Mouse (Mus musculus) liver, embryonic 12.5 days (tissue): Measurements from ENCODE around the gene Slf1. TPM values are rescaled to one million over a fixed set of nuclear protein-coding genes. Genes with fewer than 3 reads are reported as not detected.
"Not testable (repeated sequence)": the region's sequence is repeated elsewhere in the genome, so short reads cannot be mapped to it uniquely, and the experiment has no call there.

Experiments used
- ATAC-seq: fragments of 200-750 bp; cut with Nextera tagmentation; 2 replicates; pipeline ENCODE4 v1.8.0; 2017; ENCODE audit warnings: moderate number of reproducible peaks, mild to moderate bottlenecking, moderate library complexity
- H3K27ac ChIP-seq: fragments of 300-500 bp; sonication (generic); 2 replicates; pipeline ENCODE4 v1.5.1; 2016; ENCODE audit warnings: mild to moderate bottlenecking
- H3K27me3 ChIP-seq: fragments of 300-500 bp; sonication (generic); replicated peaks from 2 replicates; pipeline ENCODE4 v1.6.1; 2016; ENCODE audit warnings: mild to moderate bottlenecking, moderate library complexity
- H3K36me3 ChIP-seq: fragments of 300-500 bp; sonication (generic); 2 replicates; pipeline ENCODE4 v1.6.1; 2016; ENCODE audit warnings: mild to moderate bottlenecking, moderate library complexity
- H3K4me1 ChIP-seq: fragments of 300-500 bp; sonication (generic); 2 replicates; pipeline ENCODE4 v1.6.1; 2016
- H3K4me2 ChIP-seq: fragments of 300-500 bp; sonication (generic); 2 replicates; pipeline ENCODE4 v1.6.1; 2016; ENCODE audit warnings: mild to moderate bottlenecking, moderate library complexity
- H3K4me3 ChIP-seq: fragments of 300-500 bp; sonication (generic); 2 replicates; pipeline ENCODE4 v1.5.1; 2016; ENCODE audit warnings: mild to moderate bottlenecking, moderate library complexity
- H3K9ac ChIP-seq: fragments of 300-500 bp; sonication (generic); 2 replicates; pipeline ENCODE4 v1.6.1; 2016; ENCODE audit warnings: mild to moderate bottlenecking, moderate library complexity
- H3K9me3 ChIP-seq: fragments of 300-500 bp; sonication (generic); replicated peaks from 2 replicates; pipeline ENCODE4 v1.6.1; 2016; ENCODE audit warnings: mild to moderate bottlenecking, moderate library complexity
- WGBS: fragments of 180-500 bp; shearing (Covaris S2); methylation state at CpG from one replicate; pipeline ENCODE4 v1.1.7; 2016; ENCODE audit not compliant: insufficient replicate concordance; 5-methylcytosine and 5-hydroxymethylcytosine counted together
- polyA plus RNA-seq: library from polyadenylated mRNA; unstranded; fragments of >200 nt; fragmentation: Nextera tagmentation; extraction: Ambion mirVana; gene quantifications from 2 replicates; pipeline ENCODE4 v1.2.1, GENCODE M21; 2016

Slf1 gene
- 23.6 and 24.2 TPM in 2 replicates for polyA plus RNA-seq

DNA sequence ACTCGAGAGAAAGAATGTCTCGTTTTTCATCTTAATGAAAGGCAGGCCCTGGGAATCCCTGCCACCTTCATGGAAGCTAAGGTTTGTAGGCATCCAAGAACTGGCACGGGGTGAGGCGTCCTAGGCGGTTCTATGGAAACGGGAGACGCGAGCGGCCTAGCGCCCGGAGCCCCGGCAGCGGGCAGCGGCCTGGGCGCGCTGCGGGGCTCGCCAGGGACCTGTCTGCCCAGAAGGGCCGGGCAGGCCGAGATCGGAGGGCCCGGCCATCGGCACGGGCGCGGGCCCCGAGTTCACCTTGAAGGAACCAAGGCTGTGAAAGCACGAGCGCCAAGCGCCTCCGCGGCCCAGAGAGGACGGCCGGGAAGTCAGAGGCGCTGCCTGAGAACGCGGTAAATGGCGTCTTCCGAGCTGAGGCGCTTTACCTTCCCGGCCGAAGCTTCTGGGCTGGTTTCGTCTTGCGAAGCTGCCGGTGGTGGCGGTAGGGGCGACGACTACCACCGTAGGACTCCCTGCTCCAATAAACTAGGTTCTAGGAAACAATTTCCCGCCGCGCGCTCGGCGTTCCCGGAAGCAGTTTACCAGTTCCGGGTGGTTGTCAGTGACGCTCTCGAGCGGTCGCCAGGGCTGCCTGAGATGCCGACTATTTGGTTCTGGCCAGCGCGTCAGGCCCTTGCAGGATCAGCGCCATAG, at the start of gene Slf1, which contains the start of gene 2210408I21Rik:
TSS of gene Slf1 (minus strand) at position 543 of the 690 bp plus-strand sequence.
TSS of gene 2210408I21Rik (plus strand) at position 610 of the 690 bp plus-strand sequence.
- 0% methylated on average over 65 of the region's 65 CpGs for WGBS
- H3K4me2 ChIP-seq: peak within 1 kb of the TSS; percentile 72
- no peaks in the 10 kb centered on the region for H3K9me3 ChIP-seq
- ATAC-seq: peak; percentile 97
- no peaks in the 10 kb centered on the region for H3K27me3 ChIP-seq
- peaks cover 6% of the 10 kb centered on the region; the same call in 1 of the 2 replicates for H3K4me1 ChIP-seq
- H3K27ac ChIP-seq: peak within 1 kb of the TSS; percentile 86
- peak within 1 kb of the TSS; percentile 82 for H3K4me3 ChIP-seq
- peak within 1 kb of the TSS; percentile 87 for H3K9ac ChIP-seq
- H3K36me3 ChIP-seq: no peaks in the 10 kb centered on the region

- H3K27ac ChIP-seq: no peak overlapping the region
- H3K9me3 ChIP-seq: no peaks in the 10 kb centered on the region
- H3K4me2 ChIP-seq: no peak overlapping the region
- H3K4me1 ChIP-seq: no peaks in the 10 kb centered on the region
- H3K4me3 ChIP-seq: no peak overlapping the region
- H3K36me3 ChIP-seq: no peaks in the 10 kb centered on the region
- no peak for ATAC-seq
- H3K9ac ChIP-seq: no peak overlapping the region
- H3K27me3 ChIP-seq: no peaks in the 10 kb centered on the region
These were observed 42.7 kb upstream of the Slf1 start for GRCm38 (mm10) chr13:77177931-77178330.

GRCm38 (mm10) chr13:77140890-77141289, 5.6 kb upstream of the Slf1 start:
- Histone ChIP-seq H3K4me3 (no peak overlapping the region), H3K4me2 (no peak overlapping the region), H3K27ac (no peak overlapping the region), H3K9me3 (no peaks in the 10 kb centered on the region), H3K9ac (no peak overlapping the region), H3K36me3 (no peaks in the 10 kb centered on the region), H3K4me1 (peaks cover 6% of the 10 kb centered on the region; the same call in 1 of the 2 replicates), H3K27me3 (no peaks in the 10 kb centered on the region)
- 66% methylated on average over 2 of the region's 2 CpGs for WGBS
- no peak for ATAC-seq

GRCm38 (mm10) chr13:77135621-77135981, 328 bp upstream of the Slf1 start:
- H3K27ac ChIP-seq: peak overlapping the region; percentile 86
- 0% methylated on average over 11 of the region's 11 CpGs for whole genome bisulfite sequencing

DNA sequence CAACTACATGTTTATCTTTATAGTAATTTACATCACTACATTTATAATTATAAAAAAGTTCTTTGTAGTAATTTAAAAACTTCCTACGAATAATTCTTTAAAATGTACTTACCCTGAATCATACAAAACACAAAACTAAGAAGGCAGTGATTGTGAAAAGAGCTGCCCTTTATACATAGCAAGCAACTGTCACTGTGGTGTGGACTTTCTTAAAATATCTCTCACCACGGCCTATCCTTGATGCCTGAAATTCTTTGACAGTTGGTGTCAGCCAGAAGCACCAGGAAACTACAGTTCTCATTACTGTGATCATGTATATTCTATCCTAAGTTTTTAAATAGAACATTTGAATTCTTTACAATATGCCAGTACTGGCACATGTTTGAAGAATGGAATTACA, 4.1 kb downstream of the Slf1 start:
- Histone ChIP-seq H3K36me3 (no peaks in the 10 kb centered on the region), H3K27ac (no peak overlapping the region), H3K4me2 (no peak overlapping the region), H3K9me3 (no peaks in the 10 kb centered on the region), H3K4me1 (peaks cover 2% of the 10 kb centered on the region; the same call in 1 of the 2 replicates), H3K9ac (no peak overlapping the region), H3K27me3 (no peaks in the 10 kb centered on the region), H3K4me3 (no peak overlapping the region)
- 54% methylated on average over 2 of the region's 2 CpGs for WGBS
- no peak for ATAC-seq

More at GRCm38 (mm10) chr13:77135621-77135981, 328 bp upstream of the Slf1 start:
- Histone ChIP-seq H3K27me3 (no peaks in the 10 kb centered on the region), H3K4me2 (peak overlapping the region; percentile 72), H3K9me3 (no peaks in the 10 kb centered on the region), H3K4me1 (peaks cover 6% of the 10 kb centered on the region; the same call in 1 of the 2 replicates), H3K9ac (peak overlapping the region; percentile 87), H3K36me3 (no peaks in the 10 kb centered on the region), H3K4me3 (peak overlapping the region; percentile 82)
- ATAC-seq: peak; percentile 69

GRCm38 (mm10) chr13:77128240-77128639, 7.0 kb downstream of the Slf1 start:
- no peak for ATAC-seq
- H3K27me3 ChIP-seq: no peaks in the 10 kb centered on the region
- H3K27ac ChIP-seq: no peak overlapping the region
- WGBS: 75% methylated on average over 2 of the region's 2 CpGs
- H3K4me2 ChIP-seq: no peak overlapping the region
- H3K4me3 ChIP-seq: no peak overlapping the region
- H3K9me3 ChIP-seq: no peaks in the 10 kb centered on the region
- no peak overlapping the region for H3K9ac ChIP-seq
- no peaks in the 10 kb centered on the region for H3K4me1 ChIP-seq
- peaks cover 10% of the 10 kb centered on the region for H3K36me3 ChIP-seq

DNA sequence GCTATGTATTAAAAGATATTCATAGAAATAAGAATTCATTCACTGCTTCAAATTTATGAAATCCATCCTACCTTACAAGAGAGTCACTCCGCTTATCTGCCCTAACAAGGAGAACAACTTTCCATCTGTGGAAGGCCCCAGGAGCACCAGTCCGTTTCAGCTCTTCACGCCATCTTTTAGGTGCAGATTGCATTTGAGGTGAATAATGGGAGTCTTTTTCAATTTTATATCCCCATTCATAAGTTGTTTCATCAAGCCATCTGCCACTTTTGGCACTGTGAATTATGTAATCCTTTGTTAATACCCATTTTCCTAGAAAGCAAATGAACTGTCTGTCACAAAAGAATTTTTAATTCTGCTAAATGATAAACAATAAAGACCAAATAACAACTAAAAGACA, 10.1 kb downstream of the Slf1 start:
- 86% methylated on average over 3 of the region's 3 CpGs for WGBS
- Histone ChIP-seq H3K4me3 (no peak overlapping the region), H3K4me2 (no peak overlapping the region), H3K27ac (no peak overlapping the region), H3K9me3 (no peaks in the 10 kb centered on the region), H3K36me3 (peaks cover 18% of the 10 kb centered on the region), H3K27me3 (no peaks in the 10 kb centered on the region), H3K9ac (no peak overlapping the region), H3K4me1 (no peaks in the 10 kb centered on the region)
- no peak for ATAC-seq

- Histone ChIP-seq H3K4me2 (no peak overlapping the region), H3K36me3 (peaks cover 11% of the 10 kb centered on the region), H3K9me3 (no peaks in the 10 kb centered on the region), H3K9ac (no peak overlapping the region), H3K27me3 (no peaks in the 10 kb centered on the region), H3K4me1 (peaks cover 6% of the 10 kb centered on the region; the same call in 1 of the 2 replicates), H3K27ac (no peak overlapping the region), H3K4me3 (no peak overlapping the region)
- peak; percentile 67; the same call in 1 of the 2 replicates for ATAC-seq
- 75% methylated on average over 4 of the region's 4 CpGs for WGBS
These were observed 16.6 kb downstream of the Slf1 start for GRCm38 (mm10) chr13:77118695-77119094.

GRCm38 (mm10) chr13:77107734-77108133, 27.5 kb downstream of the Slf1 start:
- no peaks in the 10 kb centered on the region for H3K4me1 ChIP-seq
- no peak overlapping the region for H3K4me2 ChIP-seq
- H3K36me3 ChIP-seq: peaks cover 14% of the 10 kb centered on the region
- no peak overlapping the region for H3K4me3 ChIP-seq
- no peaks in the 10 kb centered on the region for H3K9me3 ChIP-seq
- no peak overlapping the region for H3K9ac ChIP-seq
- H3K27me3 ChIP-seq: no peaks in the 10 kb centered on the region
- H3K27ac ChIP-seq: no peak overlapping the region
- no peak for ATAC-seq

DNA sequence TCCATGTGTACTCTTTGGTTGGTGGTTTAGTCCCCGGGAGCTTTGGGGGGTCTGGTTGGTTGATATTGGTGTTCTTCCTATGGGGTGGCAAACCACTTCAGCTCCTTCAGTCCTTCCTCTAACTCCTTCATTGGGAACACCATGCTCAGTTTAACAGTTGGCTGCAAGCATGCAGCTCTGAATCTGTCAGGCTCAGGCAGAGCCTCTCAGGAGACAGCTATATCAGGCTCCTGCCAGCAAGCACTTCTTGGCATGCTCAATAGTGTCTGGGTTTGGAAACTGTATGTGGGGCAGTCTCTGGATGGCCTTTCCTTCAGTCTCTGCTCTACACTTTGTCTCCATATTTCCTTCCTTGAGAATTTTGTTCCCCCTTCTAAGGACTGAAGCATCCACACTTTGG, 42.4 kb downstream of the Slf1 start:
- H3K4me1 ChIP-seq, H3K9me3 ChIP-seq, ATAC-seq, H3K9ac ChIP-seq, H3K4me2 ChIP-seq, H3K4me3 ChIP-seq, H3K27ac ChIP-seq, H3K27me3 ChIP-seq: not testable (repeated sequence)
- peaks cover 31% of the 10 kb centered on the region for H3K36me3 ChIP-seq
- 78% methylated on average over 1 of the region's 1 CpGs for WGBS

DNA sequence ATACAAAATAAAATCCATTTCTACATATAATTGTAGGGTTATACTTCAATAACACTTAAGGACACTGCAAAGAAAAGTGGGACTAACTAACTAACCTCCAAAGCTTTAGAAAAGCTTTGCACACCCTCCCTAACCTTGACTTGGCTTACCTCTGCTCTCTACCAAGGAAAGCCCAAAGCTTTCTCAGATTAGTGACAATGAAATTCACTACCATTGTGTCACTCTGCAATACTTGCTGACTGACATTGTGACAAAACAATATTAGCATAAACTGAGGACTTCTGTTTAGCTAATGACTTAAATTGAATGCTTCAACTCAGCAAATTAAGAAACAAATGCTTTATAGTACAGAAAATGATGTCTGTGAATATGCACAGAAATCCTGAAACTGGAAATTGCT, 63.2 kb downstream of the Slf1 start:
- Histone ChIP-seq H3K9ac (no peak overlapping the region), H3K9me3 (peaks cover 2% of the 10 kb centered on the region; the same call in 1 of the 2 replicates), H3K36me3 (peaks cover 24% of the 10 kb centered on the region), H3K4me3 (no peak overlapping the region), H3K27me3 (no peaks in the 10 kb centered on the region), H3K4me1 (no peaks in the 10 kb centered on the region), H3K27ac (no peak overlapping the region), H3K4me2 (no peak overlapping the region)
- no peak for ATAC-seq

DNA sequence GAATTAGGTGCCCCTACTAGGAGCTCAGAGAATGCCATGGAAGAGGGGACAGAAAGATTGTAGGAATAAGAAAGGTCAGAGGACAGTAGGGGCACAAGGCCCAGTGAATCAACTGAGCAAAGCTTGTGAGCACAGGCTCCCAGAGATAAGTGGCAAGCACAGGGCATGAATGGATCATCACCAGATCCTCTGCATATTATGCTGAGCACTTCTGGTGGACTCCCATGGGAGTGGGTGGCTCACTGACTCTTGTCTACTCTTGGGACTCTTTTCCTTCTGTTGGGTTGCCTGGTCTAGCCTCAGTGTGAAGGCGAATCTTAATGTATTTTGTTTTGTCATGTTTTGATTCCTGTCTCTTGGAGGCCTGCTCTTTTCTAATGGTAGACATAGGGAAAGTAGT, 66.4 kb downstream of the Slf1 start:
- no peaks in the 10 kb centered on the region for H3K4me1 ChIP-seq
- peaks cover 5% of the 10 kb centered on the region; the same call in 1 of the 2 replicates for H3K36me3 ChIP-seq
- H3K27me3 ChIP-seq: no peaks in the 10 kb centered on the region
- H3K4me3 ChIP-seq: no peak overlapping the region
- H3K9ac ChIP-seq: no peak overlapping the region
- no peaks in the 10 kb centered on the region for H3K9me3 ChIP-seq
- WGBS: 90% methylated on average over 1 of the region's 1 CpGs
- no peak for ATAC-seq
- H3K27ac ChIP-seq: no peak overlapping the region
- H3K4me2 ChIP-seq: no peak overlapping the region

DNA sequence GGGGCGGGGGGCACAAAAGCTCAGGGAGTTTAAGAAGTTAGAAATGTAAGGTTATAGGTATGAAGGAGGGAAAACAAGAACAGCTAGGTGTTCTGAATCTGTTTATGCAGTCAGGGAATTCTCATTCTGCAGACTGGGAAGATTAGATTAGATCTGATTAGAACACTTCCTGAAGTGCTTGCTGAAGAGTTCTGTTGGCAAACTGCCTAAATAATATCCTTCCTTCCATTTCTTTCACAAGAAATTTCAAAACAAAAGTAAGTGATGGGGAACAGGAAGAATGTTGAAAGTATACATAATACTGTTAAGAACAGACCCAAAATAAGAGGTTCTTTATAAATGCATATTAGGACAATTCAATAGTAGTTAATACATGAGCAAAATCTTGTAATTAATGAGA, 72.1 kb downstream of the Slf1 start:
- H3K9ac ChIP-seq: no peak overlapping the region
- H3K4me1 ChIP-seq: no peaks in the 10 kb centered on the region
- H3K9me3 ChIP-seq: no peaks in the 10 kb centered on the region
- peaks cover 16% of the 10 kb centered on the region for H3K36me3 ChIP-seq
- no peaks in the 10 kb centered on the region for H3K27me3 ChIP-seq
- 79% methylated on average over 1 of the region's 1 CpGs for WGBS
- H3K4me2 ChIP-seq: no peak overlapping the region
- no peak for ATAC-seq
- no peak overlapping the region for H3K4me3 ChIP-seq
- no peak overlapping the region for H3K27ac ChIP-seq
